Mouse (Mus musculus) neural tube, embryonic 14.5 days (tissue): ENCODE measurements around the gene Gm20388. TPM values are rescaled to one million over a fixed set of nuclear protein-coding genes. Genes with fewer than 3 reads are reported as not detected.

ENCODE experiments used
- ATAC-seq: fragments of 200-750 bp; cut with Nextera tagmentation; 2 replicates; pipeline ENCODE4 v1.8.0; 2017; ENCODE audit warnings: low read depth, mild to moderate bottlenecking, moderate TSS enrichment, moderate library complexity
- H3K27ac ChIP-seq: fragments of 300-500 bp; sonication (generic); 2 replicates; pipeline ENCODE4 v1.5.1; 2014; ENCODE audit warnings: low read depth, mild to moderate bottlenecking, control low read depth, low read length, moderate library complexity, mixed read lengths
- H3K27me3 ChIP-seq: fragments of 300-500 bp; sonication (generic); 2 replicates; pipeline ENCODE4 v1.6.1; 2014; ENCODE audit warnings: low read length; ENCODE audit not compliant: control insufficient read depth, insufficient read depth
- H3K36me3 ChIP-seq: fragments of 300-500 bp; sonication (generic); 2 replicates; pipeline ENCODE4 v1.6.1; 2014; ENCODE audit warnings: low read length, mixed read lengths; ENCODE audit not compliant: control insufficient read depth, insufficient read depth
- H3K4me1 ChIP-seq: fragments of 300-500 bp; sonication (generic); 2 replicates; pipeline ENCODE4 v1.6.1; 2014; ENCODE audit warnings: low read length; ENCODE audit not compliant: control insufficient read depth, insufficient read depth
- H3K4me2 ChIP-seq: fragments of 300-500 bp; sonication (generic); 2 replicates; pipeline ENCODE4 v1.6.1; 2014; ENCODE audit warnings: mild to moderate bottlenecking, low read depth, low read length, control low read depth
- H3K4me3 ChIP-seq: fragments of 300-500 bp; sonication (generic); 2 replicates; pipeline ENCODE4 v1.5.1; 2014; ENCODE audit warnings: low read depth, low read length, control low read depth, mixed read lengths
- H3K9ac ChIP-seq: fragments of 300-500 bp; sonication (generic); replicated peaks from 2 replicates; pipeline ENCODE4 v1.6.1; 2014; ENCODE audit warnings: low read depth, mild to moderate bottlenecking, control low read depth, low read length, mixed read lengths
- H3K9me3 ChIP-seq: fragments of 300-500 bp; sonication (generic); 2 replicates; pipeline ENCODE4 v1.6.1; 2016; ENCODE audit warnings: low read length; ENCODE audit not compliant: control insufficient read depth
- WGBS: fragments of 180-500 bp; shearing (Covaris S2); extraction: QIAGEN DNeasy Blood & Tissue Kit; methylation state at CpG from one replicate; pipeline ENCODE4 v1.1.7; 2014; 5-methylcytosine and 5-hydroxymethylcytosine counted together
- polyA plus RNA-seq: library from polyadenylated mRNA; unstranded; fragments of >200 nt; fragmentation: Nextera tagmentation; extraction: Ambion mirVana; gene quantifications from 2 replicates; pipeline ENCODE4 v1.2.1, GENCODE M21; 2014

The Gm20388 gene
- 10.3 and 18.1 TPM in 2 replicates for polyA plus RNA-seq

DNA sequence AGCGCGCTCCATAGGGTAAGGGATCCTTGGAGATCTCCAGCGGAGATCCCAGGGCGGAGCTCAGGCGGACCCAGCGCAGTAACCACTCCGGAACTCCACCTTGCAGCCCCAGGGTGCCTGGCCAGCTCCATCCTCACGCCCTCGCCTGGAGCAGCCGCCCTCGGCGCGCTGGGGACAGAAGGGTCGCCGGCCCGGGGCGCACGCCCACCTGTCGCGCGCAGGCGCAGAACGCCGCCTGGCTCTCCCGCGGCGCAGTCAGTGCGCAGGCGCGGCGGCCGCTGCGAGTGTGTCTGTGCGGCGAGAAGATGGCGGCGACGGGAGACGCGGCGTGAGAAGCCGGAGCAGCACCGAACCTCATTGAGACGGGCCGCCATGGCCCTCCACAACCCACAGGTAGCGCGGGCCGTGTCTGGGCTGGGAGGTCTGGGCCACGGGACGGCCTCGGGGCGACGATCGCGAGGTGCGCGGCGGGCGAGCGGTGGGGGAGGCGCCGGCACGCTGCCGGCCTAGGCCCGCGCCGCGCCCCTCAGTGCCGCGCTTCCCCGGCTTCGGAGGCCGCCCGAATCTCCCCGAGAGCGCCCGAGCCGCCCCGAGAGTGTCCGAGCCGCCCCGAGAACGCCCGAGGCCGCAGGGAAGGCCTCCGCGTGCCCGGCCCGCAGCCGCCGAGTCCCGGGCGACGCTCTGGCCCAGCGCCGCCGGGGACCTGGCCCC lies at the start of gene Gm20388:
Gene Gm20388, plus strand, starts transcription at position 295 of the 711 bp plus-strand sequence.
- H3K27me3 ChIP-seq = no peaks in the 10 kb centered on the region
- whole genome bisulfite sequencing = under 1% methylated on average over 92 of the region's 97 CpGs
- H3K4me3 ChIP-seq = peak within 1 kb of the TSS; percentile 76
- H3K4me1 ChIP-seq = peaks cover 35% of the 10 kb centered on the region
- peak within 1 kb of the TSS; percentile 88 for H3K9ac ChIP-seq
- H3K27ac ChIP-seq = peak within 1 kb of the TSS; percentile 91
- H3K36me3 ChIP-seq = no peaks in the 10 kb centered on the region
- no peaks in the 10 kb centered on the region for H3K9me3 ChIP-seq
- peak within 1 kb of the TSS; percentile 87 for H3K4me2 ChIP-seq
- ATAC-seq = peak; percentile 95

- ATAC-seq = peak; percentile 97
- Histone ChIP-seq H3K27me3 (no peaks in the 10 kb centered on the region), H3K27ac (no peak within 1 kb of the TSS), H3K9me3 (no peaks in the 10 kb centered on the region), H3K36me3 (no peaks in the 10 kb centered on the region), H3K4me2 (peak within 1 kb of the TSS; percentile 90), H3K9ac (peak within 1 kb of the TSS; percentile 73), H3K4me1 (0 out of 2 replicates have a peak, but pooled peaks cover 6% of the 10 kb centered on the region), H3K4me3 (peak within 1 kb of the TSS; percentile 78)
- WGBS = 2% methylated on average over 31 of the region's 35 CpGs
Measured at GRCm38 (mm10) chr8:119861706-119862389, 48.8 kb upstream of the Gm20388 start, which contains the start of gene Klhl36. TSS of gene Klhl36 (plus strand) at chr8:119862266.

DNA sequence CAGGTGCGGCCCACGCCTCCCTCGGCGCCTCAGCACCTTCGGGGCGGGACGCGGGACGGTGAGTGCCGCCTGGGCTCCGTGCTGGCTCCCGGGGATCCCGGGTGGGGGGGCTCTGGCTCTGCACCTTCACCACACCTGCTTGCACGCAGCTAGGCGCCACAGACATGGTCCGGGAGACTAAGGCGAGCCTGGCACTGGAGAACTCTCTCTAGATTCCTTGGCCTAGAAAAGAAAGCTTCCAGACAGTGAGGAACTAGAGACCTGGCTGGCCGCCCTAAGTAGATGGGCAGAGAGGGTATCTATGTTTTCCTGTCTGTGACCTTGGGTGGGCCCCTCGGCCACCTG lies 48.3 kb upstream of the Gm20388 start:
- 0 out of 2 replicates have a peak, but pooled peaks cover 6% of the 10 kb centered on the region for H3K4me1 ChIP-seq
- 1% methylated on average over 19 of the region's 19 CpGs for WGBS
- H3K9ac ChIP-seq = peak overlapping the region; percentile 73
- H3K27me3 ChIP-seq = no peaks in the 10 kb centered on the region
- H3K4me3 ChIP-seq = peak overlapping the region; percentile 78
- ATAC-seq = no peak
- H3K4me2 ChIP-seq = peak overlapping the region; percentile 90
- no peak overlapping the region for H3K27ac ChIP-seq
- H3K36me3 ChIP-seq = no peaks in the 10 kb centered on the region
- no peaks in the 10 kb centered on the region for H3K9me3 ChIP-seq

DNA sequence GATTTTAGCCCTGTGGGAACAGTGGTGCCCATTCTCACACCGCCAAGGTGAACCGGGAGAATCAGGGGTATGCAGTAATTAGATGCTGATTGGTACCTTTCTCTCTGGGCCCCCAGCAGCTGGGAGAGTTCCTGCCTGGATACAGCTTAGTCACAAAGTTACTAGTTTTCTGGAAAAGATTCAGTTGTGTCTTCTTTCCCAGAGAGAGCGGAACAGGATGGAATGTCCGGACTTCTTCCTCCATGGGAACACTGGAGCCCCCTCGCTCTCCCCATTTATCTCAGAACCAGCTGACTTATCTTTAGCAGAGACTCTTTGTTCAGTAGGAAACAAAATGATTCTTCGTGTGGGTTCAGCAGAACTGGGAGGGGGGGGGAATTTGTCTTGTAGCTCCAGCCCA lies 47.9 kb upstream of the Gm20388 start:
- H3K4me2 ChIP-seq = peak overlapping the region; percentile 90
- peak overlapping the region; percentile 73 for H3K9ac ChIP-seq
- no peaks in the 10 kb centered on the region for H3K27me3 ChIP-seq
- 10% methylated on average over 6 of the region's 6 CpGs for WGBS
- no peaks in the 10 kb centered on the region for H3K36me3 ChIP-seq
- H3K27ac ChIP-seq = no peak overlapping the region
- H3K4me3 ChIP-seq = peak overlapping the region; percentile 78
- H3K9me3 ChIP-seq = no peaks in the 10 kb centered on the region
- ATAC-seq = 0 out of 2 replicates have a peak, but pooled peaks have one; percentile 18
- H3K4me1 ChIP-seq = 0 out of 2 replicates have a peak, but pooled peaks cover 6% of the 10 kb centered on the region

- H3K4me1 ChIP-seq = no peaks in the 10 kb centered on the region
- no peak overlapping the region for H3K4me3 ChIP-seq
- H3K4me2 ChIP-seq = no peak overlapping the region
- H3K36me3 ChIP-seq = peaks cover 17% of the 10 kb centered on the region
- no peak overlapping the region for H3K9ac ChIP-seq
- 80% methylated on average over 20 of the region's 20 CpGs for WGBS
- no peaks in the 10 kb centered on the region for H3K9me3 ChIP-seq
- H3K27me3 ChIP-seq = no peaks in the 10 kb centered on the region
- no peak overlapping the region for H3K27ac ChIP-seq
- ATAC-seq = no peak
Measured at GRCm38 (mm10) chr8:119869616-119870015, 41.0 kb upstream of the Gm20388 start.

GRCm38 (mm10) chr8:119873181-119873580 lies 37.5 kb upstream of the Gm20388 start:
- H3K4me2 ChIP-seq = no peak overlapping the region
- no peak overlapping the region for H3K27ac ChIP-seq
- H3K4me1 ChIP-seq = no peaks in the 10 kb centered on the region
- H3K27me3 ChIP-seq = no peaks in the 10 kb centered on the region
- peaks cover 17% of the 10 kb centered on the region for H3K36me3 ChIP-seq
- H3K9ac ChIP-seq = no peak overlapping the region
- no peak overlapping the region for H3K4me3 ChIP-seq
- ATAC-seq = no peak
- no peaks in the 10 kb centered on the region for H3K9me3 ChIP-seq
- 97% methylated on average over 1 of the region's 1 CpGs for WGBS

GRCm38 (mm10) chr8:119881301-119881700 lies 29.3 kb upstream of the Gm20388 start:
- ATAC-seq = no peak
- no peak overlapping the region for H3K27ac ChIP-seq

DNA sequence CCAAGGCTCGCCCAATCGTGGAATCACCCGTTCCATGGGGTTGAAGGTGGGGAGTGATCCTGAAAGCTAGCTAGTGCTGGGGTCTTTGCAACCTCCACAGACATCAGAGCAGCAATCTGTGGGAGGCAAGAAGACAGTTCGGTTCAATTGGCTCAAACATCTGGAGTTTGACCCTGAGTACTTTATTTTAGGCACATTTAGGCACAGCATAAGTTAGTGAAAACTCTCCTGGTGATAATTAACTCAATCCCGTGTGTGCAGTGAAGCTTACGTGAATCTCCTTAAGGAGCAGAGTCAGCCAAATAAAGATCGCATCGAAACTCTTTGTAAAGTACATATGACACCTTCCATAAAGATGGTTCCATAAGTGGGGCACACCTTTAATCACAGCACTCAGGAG lies 28.7 kb upstream of the Gm20388 start:
- no peaks in the 10 kb centered on the region for H3K9me3 ChIP-seq
- 0 out of 2 replicates have a peak, but pooled peaks cover 2% of the 10 kb centered on the region for H3K4me1 ChIP-seq
- no peaks in the 10 kb centered on the region for H3K27me3 ChIP-seq
- H3K36me3 ChIP-seq = no peaks in the 10 kb centered on the region
- 85% methylated on average over 8 of the region's 8 CpGs for WGBS
- no peak overlapping the region for H3K27ac ChIP-seq
- no peak for ATAC-seq
- H3K4me2 ChIP-seq = no peak overlapping the region
- H3K4me3 ChIP-seq = no peak overlapping the region
- H3K9ac ChIP-seq = no peak overlapping the region

More at GRCm38 (mm10) chr8:119881301-119881700, 29.3 kb upstream of the Gm20388 start:
- no peaks in the 10 kb centered on the region for H3K36me3 ChIP-seq
- H3K27me3 ChIP-seq = no peaks in the 10 kb centered on the region
- no peak overlapping the region for H3K4me2 ChIP-seq
- WGBS = 73% methylated on average over 6 of the region's 6 CpGs
- no peak overlapping the region for H3K4me3 ChIP-seq
- no peak overlapping the region for H3K9ac ChIP-seq
- H3K4me1 ChIP-seq = 0 out of 2 replicates have a peak, but pooled peaks cover 2% of the 10 kb centered on the region
- no peaks in the 10 kb centered on the region for H3K9me3 ChIP-seq

DNA sequence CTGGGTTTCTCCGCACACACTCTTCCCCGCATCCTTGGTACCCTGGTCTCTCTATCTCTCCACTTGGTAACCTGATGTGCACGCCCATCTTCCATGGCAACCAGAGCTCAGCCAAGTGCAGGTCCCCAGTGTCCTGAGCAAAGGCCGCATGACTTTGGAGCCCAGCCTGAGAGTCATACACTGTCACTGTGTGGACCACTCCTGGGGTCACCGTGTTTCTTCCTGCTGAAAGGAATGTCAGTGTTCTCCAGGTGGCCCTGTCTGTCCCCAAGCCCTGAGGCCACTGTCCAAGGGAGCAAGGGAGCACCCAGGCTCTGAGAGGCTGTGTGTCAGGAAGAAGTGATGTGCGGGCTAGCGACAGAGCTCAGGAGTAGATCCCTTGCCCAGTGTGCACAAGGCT lies 27.4 kb upstream of the Gm20388 start:
- Histone ChIP-seq H3K9me3 (no peaks in the 10 kb centered on the region), H3K4me2 (no peak overlapping the region), H3K27ac (no peak overlapping the region), H3K27me3 (no peaks in the 10 kb centered on the region), H3K4me1 (0 out of 2 replicates have a peak, but pooled peaks cover 2% of the 10 kb centered on the region), H3K36me3 (no peaks in the 10 kb centered on the region), H3K4me3 (no peak overlapping the region), H3K9ac (no peak overlapping the region)
- WGBS = 91% methylated on average over 7 of the region's 7 CpGs
- no peak for ATAC-seq
